Mouse (Mus musculus) left cerebral cortex, adult 6 months (tissue): ENCODE results near the gene Ctnnd1. TPM values are rescaled to one million over a fixed set of nuclear protein-coding genes. Genes with fewer than 3 reads are reported as not detected.

Experiments
- long read RNA-seq, 2 experiments: library from polyadenylated mRNA; unstranded; transcript quantifications; one replicate each; pipeline ENCODE4 v2.0.0; 2019 to 2020
- polyA plus RNA-seq: library from polyadenylated mRNA; unstranded; fragments of <200 nt; fragmentation: Nextera tagmentation; gene quantifications from 2 replicates; pipeline ENCODE4 v1.2.3, GENCODE M21; 2021

The Ctnnd1 gene
- polyA plus RNA-seq, result 5.0 and 5.6 TPM in 2 replicates
- long read RNA-seq, experiment 1, full-length matches to known transcripts, result 1 of 21 reads
- long read RNA-seq, experiment 1, partial matches to known transcripts, result 6 of 21 reads
- long read RNA-seq, experiment 1, other reads (novel, unspliced or antisense), result 14 of 21 reads
- long read RNA-seq, experiment 2, partial matches to known transcripts, result 2 of 5 reads
- long read RNA-seq, experiment 2, other reads (novel, unspliced or antisense), result 3 of 5 reads

GRCm38 (mm10) chr2:84650464-84651195 is at the start of gene Ctnnd1:
Gene Ctnnd1 (minus strand): TSS chr2:84650765.

GRCm38 (mm10) chr2:84679016-84679415 is 28.5 kb upstream of the Ctnnd1 start, which contains the start of gene Tmx2:
Gene Tmx2 (minus strand): TSS chr2:84679140.

DNA sequence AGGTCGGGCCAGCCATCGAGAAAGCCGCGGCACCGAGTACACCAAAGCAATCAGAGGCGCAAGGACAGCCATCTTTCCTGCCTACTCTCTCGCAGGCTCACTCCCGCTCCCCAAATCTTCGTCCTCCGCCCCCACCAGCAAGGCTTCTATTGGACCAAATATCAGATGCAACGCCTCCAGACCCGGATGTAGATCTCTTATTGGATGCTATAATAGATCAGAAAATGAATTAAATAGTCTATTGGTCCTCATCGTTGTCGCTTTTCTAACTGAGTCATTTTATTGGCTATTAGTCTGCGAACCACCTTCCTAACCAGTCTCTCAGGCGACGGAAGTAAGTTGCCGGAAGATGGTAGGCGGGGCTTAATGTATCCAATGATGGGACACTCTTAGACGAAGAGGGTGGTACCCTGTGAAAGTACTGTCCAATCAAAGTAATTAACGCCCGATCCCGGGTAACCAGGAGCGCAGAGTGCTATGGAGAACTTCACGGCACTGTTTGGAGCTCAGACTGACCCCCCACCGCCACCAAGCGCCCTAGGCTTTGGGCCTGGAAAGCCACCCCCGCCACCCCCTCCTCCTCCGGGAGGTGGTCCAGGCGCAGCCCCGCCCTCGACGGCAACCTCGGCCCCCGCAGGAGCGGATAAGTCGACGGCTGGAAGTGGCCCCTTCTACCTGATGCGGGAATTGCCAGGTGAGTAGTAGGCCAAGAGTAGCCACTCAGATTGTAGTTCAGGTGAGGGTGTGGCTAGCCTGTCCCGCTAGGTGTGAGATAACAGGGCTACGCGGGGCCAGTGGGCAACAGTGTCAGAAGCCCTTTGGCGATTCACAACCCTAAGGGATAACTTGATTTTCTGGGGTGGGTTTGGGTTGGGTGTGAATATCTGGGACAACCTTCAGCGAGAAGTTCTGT is 27.7 kb upstream of the Ctnnd1 start, which contains the start of the genes Gm28635 and Med19:
Gene Gm28635 (minus strand): TSS at position 74 of the 913 bp plus-strand sequence.
Gene Med19 (plus strand): TSS at position 435 of the 913 bp plus-strand sequence.

GRCm38 (mm10) chr2:84670569-84670933 is 20.0 kb upstream of the Ctnnd1 start, which contains the start of gene Selenoh:
Gene Selenoh (minus strand): TSS chr2:84670770.

GRCm38 (mm10) chr2:84658806-84659205 is 8.2 kb upstream of the Ctnnd1 start, which contains the start of gene Btbd18:
Gene Btbd18 (plus strand): TSS chr2:84659079.

Other genes with a start within 250 kb of the Ctnnd1 start
- 2.9 and 4.5 TPM in 2 replicates for gene Calcrl, start 225.4 kb downstream of the Ctnnd1 start, polyA plus RNA-seq
- gene Tfpi, start 174.0 kb downstream of the Ctnnd1 start, polyA plus RNA-seq, result 2.7 and 3.1 TPM in 2 replicates
- 0.06 TPM in 1 of 2 replicates, not detected in the other for gene Btbd18, start 8.3 kb upstream of the Ctnnd1 start, polyA plus RNA-seq
- 94.1 and 109 TPM in 2 replicates for gene Selenoh, start 20.0 kb upstream of the Ctnnd1 start, polyA plus RNA-seq
- not detected in 2 replicates for gene Gm28635, start 27.3 kb upstream of the Ctnnd1 start, polyA plus RNA-seq
- gene Med19, start 27.6 kb upstream of the Ctnnd1 start, polyA plus RNA-seq, result 14.4 and 25.0 TPM in 2 replicates
- gene Tmx2, start 28.4 kb upstream of the Ctnnd1 start, polyA plus RNA-seq, result 239 and 350 TPM in 2 replicates
- 5.5 and 8.0 TPM in 2 replicates for gene Zdhhc5, start 64.4 kb upstream of the Ctnnd1 start, polyA plus RNA-seq
- gene Clp1, start 76.6 kb upstream of the Ctnnd1 start, polyA plus RNA-seq, result 10.4 and 10.5 TPM in 2 replicates
- gene Ypel4, start 83.3 kb upstream of the Ctnnd1 start, polyA plus RNA-seq, result 19.6 and 26.9 TPM in 2 replicates
- 0.70 and 1.2 TPM in 2 replicates for gene Gm19426, start 92.9 kb upstream of the Ctnnd1 start, polyA plus RNA-seq
- gene Serping1, start 124.7 kb upstream of the Ctnnd1 start, polyA plus RNA-seq, result 9.7 and 14.3 TPM in 2 replicates
- 7.5 and 12.5 TPM in 2 replicates for gene Ube2l6, start 148.1 kb upstream of the Ctnnd1 start, polyA plus RNA-seq
- gene Smtnl1, start 171.9 kb upstream of the Ctnnd1 start, polyA plus RNA-seq, result not detected in 2 replicates
- 174 and 190 TPM in 2 replicates for gene Timm10, start 176.2 kb upstream of the Ctnnd1 start, polyA plus RNA-seq
- 0.14 and 0.29 TPM in 2 replicates for gene Slc43a1, start 188.1 kb upstream of the Ctnnd1 start, polyA plus RNA-seq
- 5.6 and 49.3 TPM in 2 replicates for gene Rtn4rl2, start 235.9 kb upstream of the Ctnnd1 start, polyA plus RNA-seq